Mouse (Mus musculus): ENCODE results near the gene Smad3. TPM values are rescaled to one million over a fixed set of nuclear protein-coding genes. Genes with fewer than 3 reads are reported as not detected.

Gene Smad3
- polyA plus RNA-seq, 1 experiment, result 41.0 TPM

DNA sequence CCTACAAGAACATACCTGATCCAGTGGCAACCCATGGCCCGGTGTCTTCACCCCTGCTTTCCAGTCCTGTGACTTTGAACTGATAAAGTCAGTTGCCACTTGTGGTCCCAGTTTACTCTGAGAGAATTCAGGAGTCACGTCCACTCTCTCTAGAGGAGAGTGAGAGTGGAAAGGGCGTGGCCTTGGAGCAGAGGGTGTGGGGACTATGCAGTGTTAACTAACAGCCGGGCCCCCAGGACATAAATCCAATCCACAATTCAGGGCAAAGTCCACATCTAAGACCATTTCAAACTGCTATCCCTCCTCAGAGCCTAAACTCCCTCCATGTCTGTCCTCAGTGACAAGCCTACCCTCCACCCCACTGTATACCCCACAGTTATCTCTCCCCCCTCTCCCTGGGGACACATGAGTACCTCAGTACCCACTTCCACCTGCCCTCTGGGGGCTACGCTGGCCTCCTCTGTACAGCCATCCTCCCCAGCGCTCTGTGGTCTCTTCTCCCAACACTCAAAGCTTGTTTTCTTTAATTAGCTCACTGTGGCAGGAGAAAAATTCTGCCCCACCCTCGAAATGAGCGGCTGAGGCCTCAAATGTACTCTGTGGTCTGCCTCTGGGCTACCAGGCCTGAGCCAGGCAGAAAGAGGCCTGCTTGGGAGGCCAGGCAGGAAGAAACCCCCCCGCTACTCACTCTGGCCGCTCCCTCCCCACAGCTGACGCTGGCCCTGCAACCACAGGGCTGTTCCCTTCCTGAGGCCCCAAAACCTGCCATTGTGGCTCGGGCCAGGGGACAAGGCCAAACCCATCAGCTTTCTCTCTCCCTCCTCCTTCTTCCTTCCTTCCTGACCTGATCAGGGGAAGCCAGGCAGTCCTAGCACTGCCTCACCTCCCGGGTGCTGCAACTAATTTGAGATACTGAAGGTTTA, 31.4 kb downstream of the Smad3 start:
- TF ChIP-seq CTCF (IDR thresholded peaks at IDR 0.05; ENCODE audit: insufficient read depth, low read length) (no peak), POLR2A (IDR thresholded peaks at IDR 0.05; ENCODE audit: borderline replicate concordance, extremely low read depth, low read depth, low read length) (no peak)
- DNase-seq, result no peak
- Histone ChIP-seq H3K4me3 (replicated peaks; ENCODE audit: extremely low read depth, low read depth, low read length) (no peak overlapping the region), H3K4me1 (ENCODE audit: control insufficient read depth, insufficient read depth, low read length) (peaks cover 10% of the 10 kb centered on the region)
- 44% methylated on average over 13 of the region's 13 CpGs for WGBS

DNA sequence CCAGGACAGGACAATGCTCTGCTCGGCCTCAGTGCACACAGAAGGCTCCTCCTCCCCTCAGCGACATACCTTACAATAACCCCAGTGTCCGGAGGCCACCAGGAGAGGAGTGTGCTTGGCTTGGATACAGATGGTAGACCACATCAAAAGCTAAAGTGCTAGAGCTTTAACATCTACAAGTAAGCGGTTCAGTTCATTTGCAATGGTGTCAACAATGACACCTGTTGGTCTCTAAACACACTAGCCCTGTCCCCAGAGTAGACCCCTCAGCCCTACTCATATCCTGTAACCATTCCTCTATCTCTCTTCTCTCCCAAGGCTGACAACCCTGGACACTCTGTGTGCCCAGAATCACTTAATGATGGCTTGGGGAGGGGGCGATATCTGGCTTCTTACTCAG, 33.0 kb downstream of the Smad3 start:
- no peak for TF ChIP-seq CTCF (IDR thresholded peaks at IDR 0.05; ENCODE audit: insufficient read depth, low read length)
- no peak for TF ChIP-seq POLR2A (IDR thresholded peaks at IDR 0.05; ENCODE audit: borderline replicate concordance, extremely low read depth, low read depth, low read length)
- H3K4me3 ChIP-seq (replicated peaks; ENCODE audit: extremely low read depth, low read depth, low read length), result no peak overlapping the region
- 81% methylated on average over 5 of the region's 5 CpGs for WGBS
- no peak for DNase-seq
- peaks cover 25% of the 10 kb centered on the region for H3K4me1 ChIP-seq (ENCODE audit: control insufficient read depth, insufficient read depth, low read length)

DNA sequence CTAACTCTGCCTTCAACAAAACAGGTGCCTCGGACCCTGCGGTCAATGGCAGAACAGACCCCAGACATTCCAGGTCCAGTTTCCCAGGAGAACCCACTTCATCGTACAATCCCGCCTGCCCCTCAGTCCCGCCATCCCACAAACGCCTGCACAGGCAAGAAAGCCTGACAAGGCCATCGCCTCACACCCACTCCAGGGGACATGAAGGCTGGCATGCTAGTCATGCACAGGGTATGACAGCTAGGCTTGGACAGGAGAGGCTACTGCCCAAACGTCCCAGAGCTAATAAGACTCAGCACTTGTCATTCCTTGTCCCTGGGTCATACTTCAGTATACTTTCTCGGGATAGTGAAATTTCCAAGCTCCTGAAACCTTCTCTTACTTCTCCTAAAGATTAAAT, 34.9 kb downstream of the Smad3 start:
- TF ChIP-seq CTCF (IDR thresholded peaks at IDR 0.05; ENCODE audit: insufficient read depth, low read length), result no peak
- TF ChIP-seq POLR2A (IDR thresholded peaks at IDR 0.05; ENCODE audit: borderline replicate concordance, extremely low read depth, low read depth, low read length), result no peak
- WGBS, result 82% methylated on average over 9 of the region's 9 CpGs
- DNase-seq, result no peak
- Histone ChIP-seq H3K4me3 (replicated peaks; ENCODE audit: extremely low read depth, low read depth, low read length) (no peak overlapping the region), H3K4me1 (ENCODE audit: control insufficient read depth, insufficient read depth, low read length) (peaks cover 25% of the 10 kb centered on the region)

DNA sequence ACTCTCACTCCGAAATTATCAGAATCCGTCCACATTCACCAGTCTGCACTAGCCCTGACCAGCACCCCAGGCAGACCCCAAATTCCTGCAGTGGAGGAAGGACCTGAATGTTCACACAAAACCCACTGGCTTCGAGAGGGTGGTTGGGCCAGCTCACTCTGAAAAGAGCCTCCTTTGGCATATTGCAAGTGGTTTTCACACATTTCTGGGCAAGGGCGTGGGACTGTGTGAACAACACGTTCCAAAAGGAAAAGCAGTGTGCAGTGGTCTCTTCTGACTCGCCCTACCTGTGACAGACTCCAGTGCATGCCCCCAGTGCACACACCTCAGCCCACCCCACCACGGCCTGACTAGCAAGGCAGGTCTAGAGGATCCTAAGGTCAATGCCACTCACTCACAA, 35.4 kb downstream of the Smad3 start:
- 80% methylated on average over 7 of the region's 7 CpGs for WGBS
- Histone ChIP-seq H3K4me3 (replicated peaks; ENCODE audit: extremely low read depth, low read depth, low read length) (no peak overlapping the region), H3K4me1 (ENCODE audit: control insufficient read depth, insufficient read depth, low read length) (peaks cover 31% of the 10 kb centered on the region)
- no peak for DNase-seq
- TF ChIP-seq POLR2A (IDR thresholded peaks at IDR 0.05; ENCODE audit: borderline replicate concordance, extremely low read depth, low read depth, low read length) (no peak), CTCF (IDR thresholded peaks at IDR 0.05; ENCODE audit: insufficient read depth, low read length) (no peak)

DNA sequence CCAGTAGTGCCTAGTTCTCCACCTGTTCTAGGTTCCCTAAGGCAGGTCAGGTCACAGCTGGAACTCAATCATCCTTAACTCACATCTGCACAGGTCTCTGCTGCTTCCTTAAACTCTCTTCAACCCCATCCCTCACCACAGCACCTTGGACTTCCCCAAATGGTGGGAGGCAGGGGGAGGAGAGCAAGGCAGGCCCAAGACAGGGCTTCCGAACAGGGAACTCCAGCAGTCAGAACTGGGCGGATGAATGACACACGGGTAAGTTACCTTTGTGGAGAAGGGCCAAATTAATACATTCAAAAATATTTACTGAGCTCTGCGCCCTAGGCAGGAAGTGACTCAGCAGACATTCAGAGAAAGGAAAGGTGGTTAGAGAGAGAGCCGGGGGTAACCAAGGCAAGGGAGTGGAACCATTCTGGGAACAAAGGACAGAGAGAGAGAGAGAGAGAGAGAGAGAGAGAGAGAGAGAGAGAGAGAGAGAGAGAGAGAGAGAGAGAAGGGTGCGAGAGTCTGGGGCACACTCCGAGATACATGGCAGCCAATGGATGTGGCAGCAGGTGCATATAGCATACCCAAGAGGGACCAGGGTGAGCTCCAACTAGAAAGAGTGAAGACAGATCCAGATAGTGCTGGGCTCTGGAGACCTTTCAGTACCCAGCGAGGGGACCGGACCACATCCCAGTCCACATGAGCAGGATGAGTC, 36.1 kb downstream of the Smad3 start:
- 52% methylated on average over 9 of the region's 9 CpGs for WGBS

DNA sequence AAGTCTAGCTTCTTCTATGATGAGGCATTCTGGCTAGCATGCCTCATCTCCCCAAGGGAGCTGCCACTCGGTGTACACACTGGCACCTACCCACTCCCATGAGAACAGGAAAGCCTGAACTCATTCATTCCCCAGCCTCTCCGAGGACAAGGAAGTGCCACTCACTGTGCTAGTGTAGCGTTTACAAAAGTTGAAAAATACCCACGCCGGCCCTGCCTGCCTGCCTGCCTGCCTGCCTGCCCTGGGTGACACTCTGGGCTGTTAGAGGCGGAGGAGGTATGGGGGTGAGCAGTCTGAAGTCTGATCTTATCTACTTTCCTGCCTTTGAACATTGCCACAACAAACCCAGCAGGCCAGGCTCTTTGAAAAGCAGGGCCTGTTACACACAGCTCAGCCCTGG, 37.1 kb downstream of the Smad3 start:
- 18% methylated on average over 6 of the region's 6 CpGs for WGBS
- TF ChIP-seq POLR2A (IDR thresholded peaks at IDR 0.05; ENCODE audit: borderline replicate concordance, extremely low read depth, low read depth, low read length), result no peak
- no peak for TF ChIP-seq CTCF (IDR thresholded peaks at IDR 0.05; ENCODE audit: insufficient read depth, low read length)
- DNase-seq, result no peak
- no peak overlapping the region for H3K4me3 ChIP-seq (replicated peaks; ENCODE audit: extremely low read depth, low read depth, low read length)
- peaks cover 33% of the 10 kb centered on the region for H3K4me1 ChIP-seq (ENCODE audit: control insufficient read depth, insufficient read depth, low read length)

More for the DNA sequence above, 36.1 kb downstream of the Smad3 start:
- TF ChIP-seq CTCF (IDR thresholded peaks at IDR 0.05; ENCODE audit: insufficient read depth, low read length) (no peak), POLR2A (IDR thresholded peaks at IDR 0.05; ENCODE audit: borderline replicate concordance, extremely low read depth, low read depth, low read length) (no peak)
- peaks cover 31% of the 10 kb centered on the region for H3K4me1 ChIP-seq (ENCODE audit: control insufficient read depth, insufficient read depth, low read length)
- DNase-seq, result no peak
- H3K4me3 ChIP-seq (replicated peaks; ENCODE audit: extremely low read depth, low read depth, low read length), result no peak overlapping the region

DNA sequence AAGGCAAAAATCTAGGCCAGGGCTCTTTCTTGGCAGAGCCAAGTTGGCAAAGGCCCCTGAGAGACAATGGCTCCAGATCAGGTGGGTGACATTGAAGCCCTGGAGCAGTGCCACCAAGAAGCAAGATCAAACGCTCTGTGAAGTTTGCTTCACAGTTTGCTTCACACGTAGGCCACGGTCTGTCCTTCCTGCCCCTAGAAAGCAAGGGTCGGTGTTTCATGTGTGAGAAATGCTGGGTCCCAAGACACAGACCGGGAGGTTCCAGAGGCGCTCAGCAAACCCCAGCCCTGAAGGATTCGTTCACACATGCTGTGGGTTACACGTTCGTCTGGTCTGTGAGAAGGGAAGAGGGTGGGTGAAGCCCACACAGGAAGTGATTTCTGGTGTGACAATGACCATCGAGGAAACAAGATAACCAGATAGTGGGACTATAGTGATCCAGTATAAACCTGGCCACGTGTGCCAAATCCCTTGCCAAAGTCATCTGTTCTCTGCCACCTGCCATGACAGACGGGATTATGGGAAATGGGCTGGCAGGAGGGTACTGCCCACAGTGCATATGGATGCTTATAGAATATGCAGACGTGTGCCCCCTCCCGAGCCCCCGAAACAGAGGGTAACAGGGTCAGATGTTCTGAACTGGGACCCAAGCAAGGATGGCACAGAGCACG, 37.9 kb downstream of the Smad3 start:
- TF ChIP-seq POLR2A (IDR thresholded peaks at IDR 0.05; ENCODE audit: borderline replicate concordance, extremely low read depth, low read depth, low read length), result no peak
- TF ChIP-seq CTCF (IDR thresholded peaks at IDR 0.05; ENCODE audit: insufficient read depth, low read length), result no peak
- H3K4me1 ChIP-seq (ENCODE audit: control insufficient read depth, insufficient read depth, low read length), result peaks cover 35% of the 10 kb centered on the region
- 45% methylated on average over 16 of the region's 16 CpGs for WGBS
- no peak for DNase-seq
- no peak overlapping the region for H3K4me3 ChIP-seq (replicated peaks; ENCODE audit: extremely low read depth, low read depth, low read length)

DNA sequence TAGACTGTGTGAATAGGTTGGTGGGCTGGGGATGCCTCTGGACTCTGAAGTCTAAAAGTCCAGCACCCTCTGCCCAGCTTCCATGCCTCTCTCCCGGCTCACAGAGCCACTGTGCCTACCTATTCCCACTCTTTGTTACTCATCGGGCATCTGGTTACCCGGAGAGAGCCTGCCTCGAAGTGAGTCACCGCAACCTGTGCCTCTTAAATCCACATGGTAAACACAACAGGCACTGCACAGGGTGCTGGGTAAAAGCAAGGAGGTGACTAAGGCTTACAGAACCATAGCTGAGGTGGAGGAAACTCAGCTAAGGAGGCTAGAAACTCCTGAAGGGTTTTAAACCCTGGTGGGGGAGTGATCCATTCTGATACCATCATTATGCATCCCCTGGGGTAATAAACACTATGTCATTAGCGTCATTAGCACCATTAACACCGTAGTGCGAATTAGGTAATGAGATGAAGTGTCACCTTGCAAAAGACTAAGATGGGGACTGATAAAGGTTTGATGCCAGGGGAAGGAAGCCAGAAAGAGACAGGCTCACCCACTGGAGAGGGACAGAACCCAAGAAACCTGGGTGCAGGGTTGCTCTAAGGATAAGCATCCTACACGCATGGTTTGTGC, 38.9 kb downstream of the Smad3 start:
- DNase-seq, result no peak
- 74% methylated on average over 9 of the region's 9 CpGs for WGBS
- H3K4me3 ChIP-seq (replicated peaks; ENCODE audit: extremely low read depth, low read depth, low read length), result no peak overlapping the region
- TF ChIP-seq POLR2A (IDR thresholded peaks at IDR 0.05; ENCODE audit: borderline replicate concordance, extremely low read depth, low read depth, low read length) (no peak), CTCF (IDR thresholded peaks at IDR 0.05; ENCODE audit: insufficient read depth, low read length) (no peak)
- peaks cover 35% of the 10 kb centered on the region for H3K4me1 ChIP-seq (ENCODE audit: control insufficient read depth, insufficient read depth, low read length)

DNA sequence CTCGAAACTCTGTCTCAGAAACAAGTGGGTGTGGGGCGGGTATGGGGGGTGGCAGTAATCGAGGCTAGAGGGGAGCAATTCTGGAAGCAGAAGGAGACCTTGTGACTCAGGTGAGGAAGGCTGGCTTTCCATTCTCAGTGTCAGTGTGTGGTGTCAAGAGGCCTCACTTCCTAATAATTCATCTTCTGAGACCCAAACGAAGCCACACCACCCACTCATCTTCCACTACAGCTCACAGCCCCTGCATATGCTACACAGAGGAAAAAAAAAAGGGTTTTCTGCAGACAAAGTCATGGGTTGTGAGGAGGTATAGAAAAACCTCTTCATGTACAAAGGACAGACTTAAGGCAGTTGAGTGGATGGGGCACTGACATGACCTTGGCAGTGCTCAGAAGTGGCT, 39.6 kb downstream of the Smad3 start:
- H3K4me1 ChIP-seq (ENCODE audit: control insufficient read depth, insufficient read depth, low read length), result peaks cover 35% of the 10 kb centered on the region
- no peak for DNase-seq
- WGBS, result 80% methylated on average over 4 of the region's 4 CpGs
- no peak for TF ChIP-seq CTCF (IDR thresholded peaks at IDR 0.05; ENCODE audit: insufficient read depth, low read length)
- no peak for TF ChIP-seq POLR2A (IDR thresholded peaks at IDR 0.05; ENCODE audit: borderline replicate concordance, extremely low read depth, low read depth, low read length)
- no peak overlapping the region for H3K4me3 ChIP-seq (replicated peaks; ENCODE audit: extremely low read depth, low read depth, low read length)
